Comparison of ENCODE assay signal across 16 mouse cellular contexts in genomic region chr4:136505426-136506215, GRCm38 (mm10). TPM values are rescaled to one million over a fixed set of nuclear protein-coding genes. Genes with fewer than 3 reads are reported as not detected.
A peak's percentile ranks its signal among the peaks of the same experiment; 100 is the strongest.
DNase-seq lines count a peak whose midpoint lies in the region; ATAC-seq and TF ChIP-seq lines count a peak whose summit lies in the region.
"Had no signal": no experiment of that assay in that cellular context is flagged by ENCODE, and none has a peak within 500 bp of the region (broad histone marks: within the 10 kb centered on the region; RNA-seq: fewer than 3 reads in every experiment).

No protein-coding gene starts in this region.

- no peaks in the 10 kb centered on the region for H3K36me3 ChIP-seq in heart, embryonic 13.5 days
- no peaks in the 10 kb centered on the region for H3K36me3 ChIP-seq in midbrain, embryonic 11.5 days (ENCODE audit: control insufficient read depth, insufficient read depth, low read length)
- H3K36me3 ChIP-seq in midbrain, embryonic 13.5 days: no peaks in the 10 kb centered on the region
- H3K36me3 ChIP-seq in hindbrain, postnatal 0 days (ENCODE audit: insufficient read depth, low read length): no peaks in the 10 kb centered on the region
- H3K36me3 ChIP-seq: heart, embryonic 10.5 days; lung, embryonic 15.5 days had no signal

- H3K4me1 ChIP-seq in heart, embryonic 13.5 days: peaks cover 37% of the 10 kb centered on the region
- no peaks in the 10 kb centered on the region for H3K4me1 ChIP-seq in midbrain, embryonic 11.5 days (ENCODE audit: control insufficient read depth, insufficient read depth, low read length)
- 0 out of 2 replicates have a peak, but pooled peaks cover 8% of the 10 kb centered on the region for H3K4me1 ChIP-seq in midbrain, embryonic 13.5 days (replicated peaks)
- no peaks in the 10 kb centered on the region for H3K4me1 ChIP-seq in hindbrain, postnatal 0 days (ENCODE audit: insufficient read depth, low read length)
- H3K4me1 ChIP-seq: heart, embryonic 10.5 days had no signal

- no peaks in the 10 kb centered on the region for H3K27me3 ChIP-seq in heart, embryonic 13.5 days (replicated peaks)
- no peaks in the 10 kb centered on the region for H3K27me3 ChIP-seq in midbrain, embryonic 11.5 days (ENCODE audit: control insufficient read depth, insufficient read depth, low read length)
- H3K27me3 ChIP-seq in midbrain, embryonic 13.5 days: no peaks in the 10 kb centered on the region
- H3K27me3 ChIP-seq in hindbrain, postnatal 0 days (ENCODE audit: insufficient read depth, low read length): no peaks in the 10 kb centered on the region
- H3K27me3 ChIP-seq: lung, embryonic 15.5 days had no signal

- 47% methylated on average over 2 of the region's 2 CpGs for WGBS in heart, embryonic 13.5 days
- 67% methylated on average over 2 of the region's 2 CpGs for whole genome bisulfite sequencing in midbrain, embryonic 11.5 days
- WGBS in midbrain, embryonic 13.5 days: 71% methylated on average over 2 of the region's 2 CpGs
- 57% methylated on average over 2 of the region's 2 CpGs for WGBS in hindbrain, postnatal 0 days

- H3K4me3 ChIP-seq in heart, embryonic 13.5 days: no peak overlapping the region
- H3K4me3 ChIP-seq in midbrain, embryonic 11.5 days (ENCODE audit: low read depth, low read length): no peak overlapping the region
- H3K4me3 ChIP-seq in midbrain, embryonic 13.5 days (replicated peaks): no peak overlapping the region
- H3K4me3 ChIP-seq in hindbrain, postnatal 0 days (ENCODE audit: low read length): no peak overlapping the region
- H3K4me3 ChIP-seq: heart, embryonic 10.5 days; lung, embryonic 15.5 days had no signal

- peak overlapping the region; percentile 29; the same call in 1 of the 2 replicates for H3K27ac ChIP-seq in heart, embryonic 13.5 days (replicated peaks)
- H3K27ac ChIP-seq in midbrain, embryonic 11.5 days (ENCODE audit: low read depth, low read length): no peak overlapping the region
- no peak overlapping the region for H3K27ac ChIP-seq in midbrain, embryonic 13.5 days
- no peak overlapping the region for H3K27ac ChIP-seq in hindbrain, postnatal 0 days
- H3K27ac ChIP-seq: heart, embryonic 10.5 days; lung, embryonic 15.5 days had no signal

- H3K9me3 ChIP-seq in heart, embryonic 13.5 days: no peaks in the 10 kb centered on the region
- no peaks in the 10 kb centered on the region for H3K9me3 ChIP-seq in midbrain, embryonic 11.5 days (ENCODE audit: control insufficient read depth, low read length)
- no peaks in the 10 kb centered on the region for H3K9me3 ChIP-seq in midbrain, embryonic 13.5 days
- H3K9me3 ChIP-seq in hindbrain, postnatal 0 days (ENCODE audit: low read length): no peaks in the 10 kb centered on the region
- H3K9me3 ChIP-seq: heart, embryonic 10.5 days; lung, embryonic 15.5 days had no signal

- no peak for ATAC-seq in heart, embryonic 13.5 days (ENCODE audit: extremely low read depth, insufficient number of reproducible peaks, low FRiP score, low TSS enrichment)
- ATAC-seq in midbrain, embryonic 11.5 days (ENCODE audit: low FRiP score): no peak
- ATAC-seq in midbrain, embryonic 13.5 days: no peak
- no peak for ATAC-seq in hindbrain, postnatal 0 days
- ATAC-seq: hindbrain, embryonic 16.5 days had no signal

- TF ChIP-seq CTCF in hindbrain, postnatal 0 days (IDR thresholded peaks at IDR 0.05; ENCODE audit: low read depth): no peak

- no peak overlapping the region for H3K4me2 ChIP-seq in heart, embryonic 13.5 days
- H3K4me2 ChIP-seq in midbrain, embryonic 11.5 days: no peak overlapping the region
- no peak overlapping the region for H3K4me2 ChIP-seq in midbrain, embryonic 13.5 days (replicated peaks)
- H3K4me2 ChIP-seq in hindbrain, postnatal 0 days (ENCODE audit: low read depth, low read length): no peak overlapping the region
- H3K4me2 ChIP-seq: lung, embryonic 15.5 days had no signal

- no peak overlapping the region for H3K9ac ChIP-seq in heart, embryonic 13.5 days
- H3K9ac ChIP-seq in midbrain, embryonic 11.5 days (ENCODE audit: low read length): no peak overlapping the region
- H3K9ac ChIP-seq in midbrain, embryonic 13.5 days (replicated peaks): no peak overlapping the region
- H3K9ac ChIP-seq in hindbrain, postnatal 0 days (replicated peaks; ENCODE audit: low read length): no peak overlapping the region
- H3K9ac ChIP-seq: lung, embryonic 15.5 days had no signal

- no peak for DNase-seq in heart, adult 11 months
- DNase-seq in midbrain, embryonic 11.5 days (ENCODE audit: low spot score, missing footprints): peak; percentile 74
- peak; percentile 77 for DNase-seq in gonadal fat pad, adult 2 months (ENCODE audit: low read depth)
- peak; percentile 9 for DNase-seq in yolk sac, embryonic 10.5 days (ENCODE audit: low spot score)
- no peak for DNase-seq in urinary bladder, postnatal 4 days (ENCODE audit: low spot score in 2 of 2)
- no peak for DNase-seq in hindbrain, postnatal 0 days (ENCODE audit: low spot score)
- DNase-seq: cerebellum, adult 11 months; kidney, postnatal 10 days; right cerebral cortex, postnatal 14 days; thymus, postnatal 25 days had no signal

RNA-seq across cellular contexts. Expression of gene Luzp1, which starts 36.1 kb away (rescaled TPM):
- polyA plus RNA-seq in heart, embryonic 13.5 days (2015; fragmentation: Nextera tagmentation; extraction: Ambion mirVana): 89.2 and 100 TPM in 2 replicates
- 94.2 and 99.5 TPM in 2 replicates for polyA plus RNA-seq in midbrain, embryonic 11.5 days (2014; fragmentation: Nextera tagmentation; extraction: Ambion mirVana)
- 68.1 and 79.1 TPM in 2 replicates for polyA plus RNA-seq in midbrain, embryonic 13.5 days (2015; fragmentation: Nextera tagmentation; extraction: Ambion mirVana)
- polyA plus RNA-seq in gonadal fat pad, adult 2 months (2012; rRNA removed): 11.1 and 14.9 TPM in 2 replicates
- 15.6 and 18.3 TPM in 2 replicates for total RNA-seq in hindbrain, postnatal 0 days (2014; rRNA removed)
- polyA plus RNA-seq in hindbrain, postnatal 0 days (2015; fragmentation: Nextera tagmentation; extraction: Ambion mirVana): 71.4 and 76.4 TPM in 2 replicates

RNA-seq across cellular contexts. Expression of gene 6030445D17Rik, which starts 43.6 kb away (rescaled TPM):
- polyA plus RNA-seq in heart, embryonic 13.5 days (2015; fragmentation: Nextera tagmentation; extraction: Ambion mirVana): 0.17 TPM in 1 of 2 replicates, not detected in the other
- 0.15 and 0.46 TPM in 2 replicates for polyA plus RNA-seq in midbrain, embryonic 11.5 days (2014; fragmentation: Nextera tagmentation; extraction: Ambion mirVana)
- 0.12 TPM in 1 of 2 replicates, not detected in the other for polyA plus RNA-seq in midbrain, embryonic 13.5 days (2015; fragmentation: Nextera tagmentation; extraction: Ambion mirVana)
- polyA plus RNA-seq in gonadal fat pad, adult 2 months (2012; rRNA removed): 0.43 and 0.46 TPM in 2 replicates
- total RNA-seq in hindbrain, postnatal 0 days (2014; rRNA removed): 0.29 and 1.0 TPM in 2 replicates
- polyA plus RNA-seq in hindbrain, postnatal 0 days (2015; fragmentation: Nextera tagmentation; extraction: Ambion mirVana): 0.16 and 0.37 TPM in 2 replicates
- total RNA-seq: neutrophil, adult 5-6 weeks had no signal

Comparison
In these comparisons a context has a peak if more than half of its experiments do, and no peak if none do; other contexts are left out.
1. DNase-seq: peak in midbrain, embryonic 11.5 days (single experiment), gonadal fat pad, adult 2 months (single experiment) and yolk sac, embryonic 10.5 days (single experiment); none in heart, adult 11 months (single experiment), urinary bladder, postnatal 4 days (0 of 2) and hindbrain, postnatal 0 days (single experiment).